8 mouse cellular contexts compared by ENCODE assay signal in the genomic region with DNA sequence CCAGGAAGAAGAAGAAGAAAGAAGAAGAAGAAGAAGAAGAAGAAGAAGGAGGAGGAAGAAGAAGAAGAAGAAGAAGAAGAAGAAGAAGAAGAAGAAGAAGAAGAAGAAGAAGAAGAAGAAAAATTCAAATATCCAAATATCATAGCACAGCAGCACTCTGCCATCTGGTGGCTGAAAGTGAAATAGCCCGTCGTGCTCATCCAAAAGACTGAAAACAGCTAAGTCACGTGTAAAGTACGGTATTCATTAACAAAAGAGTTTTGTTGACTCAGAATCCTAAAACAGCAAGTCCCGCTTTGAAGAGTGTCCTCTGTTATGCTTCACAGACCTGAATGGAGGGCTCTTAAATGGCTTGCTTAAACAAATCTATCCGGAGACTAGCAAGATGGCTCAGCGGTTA.
DNase-seq lines count a peak whose midpoint lies in the region; ATAC-seq and TF ChIP-seq lines count a peak whose summit lies in the region.

No protein-coding gene starts in this region.

- peak; percentile 81 for TF ChIP-seq CTCF in intestine, postnatal 0 days (IDR thresholded peaks at IDR 0.05; ENCODE audit: low read depth)

- H3K9me3 ChIP-seq in intestine, postnatal 0 days (ENCODE audit: control insufficient read depth) = no peaks in the 10 kb centered on the region
- H3K9me3 ChIP-seq in limb, embryonic 12.5 days = no peaks in the 10 kb centered on the region
- H3K9me3 ChIP-seq in midbrain, embryonic 14.5 days (ENCODE audit: control insufficient read depth, low read length) = no peaks in the 10 kb centered on the region

- 13% methylated on average over 7 of the region's 7 CpGs for WGBS in intestine, postnatal 0 days
- 24% methylated on average over 7 of the region's 7 CpGs for WGBS in limb, embryonic 12.5 days
- 20% methylated on average over 7 of the region's 7 CpGs for WGBS in midbrain, embryonic 14.5 days

- H3K4me2 ChIP-seq in intestine, postnatal 0 days (replicated peaks; ENCODE audit: low read depth) = peak overlapping the region; percentile 55
- peak overlapping the region; percentile 37 for H3K4me2 ChIP-seq in limb, embryonic 12.5 days
- H3K4me2 ChIP-seq in midbrain, embryonic 14.5 days (ENCODE audit: low read length) = peak overlapping the region; percentile 33

- no peaks in the 10 kb centered on the region for H3K36me3 ChIP-seq in intestine, postnatal 0 days (ENCODE audit: control insufficient read depth, insufficient read depth)
- no peaks in the 10 kb centered on the region for H3K36me3 ChIP-seq in limb, embryonic 12.5 days
- H3K36me3 ChIP-seq in midbrain, embryonic 14.5 days (ENCODE audit: control insufficient read depth, insufficient read depth, low read length) = no peaks in the 10 kb centered on the region

- DNase-seq in ovary, postnatal 10 days (ENCODE audit: low spot score) = peak; percentile 27
- DNase-seq in ovary, adult 18-20 months (ENCODE audit: low spot score) = no peak
- peak; percentile 13 for DNase-seq in c-Kit-positive CD71-positive TER-119-positive erythroid progenitor cells, embryonic 14.5 days (ENCODE audit: low spot score)
- DNase-seq in midbrain, embryonic 14.5 days = peak; percentile 85
- peak; percentile 24 for DNase-seq in thymus, postnatal 0 days (ENCODE audit: low spot score)

- no peak overlapping the region for H3K27ac ChIP-seq in intestine, postnatal 0 days (ENCODE audit: low read depth, low read length)
- no peak overlapping the region for H3K27ac ChIP-seq in limb, embryonic 12.5 days
- no peak overlapping the region for H3K27ac ChIP-seq in midbrain, embryonic 14.5 days (replicated peaks; ENCODE audit: low read depth, low read length)

- H3K4me3 ChIP-seq in intestine, postnatal 0 days (ENCODE audit: low read depth, low read length) = no peak overlapping the region
- no peak overlapping the region for H3K4me3 ChIP-seq in limb, embryonic 12.5 days (replicated peaks)
- H3K4me3 ChIP-seq in midbrain, embryonic 14.5 days (replicated peaks; ENCODE audit: low read depth, low read length) = no peak overlapping the region

- peak; percentile 56; the same call in 1 of the 2 replicates for ATAC-seq in frontal cortex, adult (ENCODE audit: low TSS enrichment)
- ATAC-seq in intestine, postnatal 0 days = no peak
- no peak for ATAC-seq in limb, embryonic 12.5 days (ENCODE audit: insufficient number of reproducible peaks, insufficient read depth, low FRiP score, low TSS enrichment, low read depth)
- no peak for ATAC-seq in midbrain, embryonic 14.5 days (ENCODE audit: low FRiP score, low TSS enrichment)

- no peaks in the 10 kb centered on the region for H3K27me3 ChIP-seq in intestine, postnatal 0 days (replicated peaks; ENCODE audit: control insufficient read depth, insufficient read depth, low read length)
- no peaks in the 10 kb centered on the region; the same call in 1 of the 2 replicates for H3K27me3 ChIP-seq in limb, embryonic 12.5 days
- H3K27me3 ChIP-seq in midbrain, embryonic 14.5 days (ENCODE audit: control insufficient read depth, insufficient read depth, low read length) = no peaks in the 10 kb centered on the region

- no peak overlapping the region for H3K9ac ChIP-seq in intestine, postnatal 0 days (ENCODE audit: low read depth, low read length)
- no peak overlapping the region for H3K9ac ChIP-seq in limb, embryonic 12.5 days (replicated peaks)
- H3K9ac ChIP-seq in midbrain, embryonic 14.5 days (replicated peaks; ENCODE audit: low read length) = no peak overlapping the region

- H3K4me1 ChIP-seq in intestine, postnatal 0 days (replicated peaks; ENCODE audit: control insufficient read depth, insufficient read depth, low read length) = no peaks in the 10 kb centered on the region
- H3K4me1 ChIP-seq in limb, embryonic 12.5 days (replicated peaks) = no peaks in the 10 kb centered on the region
- H3K4me1 ChIP-seq in midbrain, embryonic 14.5 days (ENCODE audit: control insufficient read depth, insufficient read depth, low read length) = 0 out of 2 replicates have a peak, but pooled peaks cover 5% of the 10 kb centered on the region
